Mouse (Mus musculus) cortical plate, adult 2 months (tissue): ENCODE results near the gene Synrg.

Source experiments
- CTCF ChIP-seq: fragments of 200-500 bp; IDR thresholded peaks from 2 replicates; pipeline ENCODE4 v1.5.1; 2011; ENCODE audit warnings: mild to moderate bottlenecking, control low read depth, low read length; ENCODE audit not compliant: insufficient read depth; ENCODE audit errors: extremely low read depth
- POLR2A ChIP-seq: fragments of 200-500 bp; IDR thresholded peaks from 2 replicates; pipeline ENCODE4 v1.6.1; 2011; ENCODE audit warnings: mild to moderate bottlenecking, low read length, control low read depth; ENCODE audit not compliant: insufficient read depth; ENCODE audit errors: extremely low read depth

DNA sequence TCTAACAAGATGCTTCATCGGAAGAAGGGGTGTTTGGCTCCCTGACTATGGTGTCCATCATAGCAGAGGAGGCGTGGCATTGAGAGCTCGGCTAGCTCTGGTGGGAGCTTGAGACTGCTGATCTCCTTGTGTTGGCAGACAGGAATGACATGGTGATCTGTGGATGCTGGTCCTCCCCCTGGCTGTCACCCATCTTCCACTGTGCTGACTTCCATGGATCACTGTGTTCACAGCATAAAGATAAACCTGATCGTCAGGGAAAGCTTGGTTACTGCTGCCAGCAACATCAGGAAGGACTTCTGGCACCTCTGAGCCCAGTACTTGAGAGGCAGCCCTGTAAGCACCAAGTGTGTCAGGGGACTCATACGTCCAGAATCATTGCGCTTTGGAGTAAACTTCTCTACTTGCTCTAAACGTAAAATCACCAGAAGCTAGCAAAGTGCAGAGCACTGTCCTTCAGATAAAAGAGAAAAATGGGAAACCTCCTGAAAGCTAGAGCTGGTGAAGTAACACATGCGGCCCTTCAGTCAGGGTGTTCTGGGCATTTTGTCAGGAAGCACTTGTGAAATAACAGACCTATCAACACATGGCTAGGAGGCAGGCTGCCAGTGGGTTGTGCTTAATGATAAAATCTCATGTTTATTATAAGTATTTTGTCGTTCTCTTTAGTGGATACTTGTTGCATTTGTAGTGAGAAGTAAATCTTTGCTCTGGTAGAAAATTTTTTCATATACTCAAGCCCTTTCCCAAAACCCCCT lies 64.2 kb downstream of the Synrg start:
- TF ChIP-seq POLR2A (no peak), CTCF (no peak)
